Mouse (Mus musculus): ENCODE data around the gene Zfp326. TPM values are rescaled to one million over a fixed set of nuclear protein-coding genes. Genes with fewer than 3 reads are reported as not detected.

The Zfp326 gene
- polyA plus RNA-seq (2012; fragmentation: generic; extraction: Trizol) = 12.6 TPM
- long read RNA-seq, experiment 1, partial matches to known transcripts = 19 of 21 reads
- long read RNA-seq, experiment 1, other reads (novel, unspliced or antisense) = 2 of 21 reads
- long read RNA-seq, experiment 2, partial matches to known transcripts = 8 of 13 reads
- long read RNA-seq, experiment 2, other reads (novel, unspliced or antisense) = 2 of 13 reads

DNA sequence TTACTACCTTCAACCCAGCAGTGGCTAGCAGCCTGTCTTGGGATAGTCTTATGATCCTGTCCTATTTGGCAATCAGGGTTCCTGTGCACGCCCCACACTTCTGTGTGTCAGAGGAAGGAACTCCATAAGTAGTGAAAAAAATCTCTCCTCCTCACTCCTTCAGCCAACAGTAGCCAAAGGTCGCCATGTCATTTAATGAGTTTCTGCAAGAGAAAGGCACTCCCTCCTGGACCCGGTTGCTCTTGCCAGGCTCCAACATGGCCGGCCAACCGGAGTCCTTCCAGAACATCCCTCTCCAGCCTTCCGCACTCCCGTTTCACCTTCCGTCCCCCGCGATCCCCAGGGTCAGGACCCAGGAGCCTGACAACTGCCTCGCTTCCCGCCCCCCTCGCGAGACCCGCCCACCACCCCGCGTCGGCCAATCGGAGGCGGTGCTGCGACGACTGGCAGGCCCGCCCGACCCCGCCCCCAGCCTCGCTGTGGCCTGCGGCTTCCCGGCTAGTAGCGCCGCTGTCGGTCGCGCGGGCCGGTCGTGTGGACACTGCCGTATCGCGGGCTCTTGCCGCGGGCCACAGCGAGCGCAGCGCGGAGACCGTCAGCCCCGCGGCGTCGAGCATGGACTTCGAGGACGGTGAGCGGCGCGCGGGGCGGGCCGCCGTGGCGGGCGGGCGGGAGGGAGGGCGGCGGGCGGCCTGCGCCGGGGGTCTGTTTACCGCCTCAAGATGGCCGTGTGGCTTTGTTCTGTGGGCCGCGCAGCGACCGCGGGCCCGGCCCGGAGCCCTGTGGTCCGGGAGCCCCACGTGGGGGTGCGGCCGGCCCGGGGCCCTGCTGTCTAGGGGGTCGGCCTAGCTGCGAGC lies at the start of gene Zfp326:
Zfp326 (plus strand) TSS at position 498 of the 857 bp plus-strand sequence.
- no peak for TF ChIP-seq FOSL1 (IDR thresholded peaks at IDR 0.05; ENCODE audit: insufficient read depth, low read length, poor library complexity, severe bottlenecking)
- peak; percentile 46 for TF ChIP-seq CEBPB (IDR thresholded peaks at IDR 0.05; ENCODE audit: low read depth)

DNA sequence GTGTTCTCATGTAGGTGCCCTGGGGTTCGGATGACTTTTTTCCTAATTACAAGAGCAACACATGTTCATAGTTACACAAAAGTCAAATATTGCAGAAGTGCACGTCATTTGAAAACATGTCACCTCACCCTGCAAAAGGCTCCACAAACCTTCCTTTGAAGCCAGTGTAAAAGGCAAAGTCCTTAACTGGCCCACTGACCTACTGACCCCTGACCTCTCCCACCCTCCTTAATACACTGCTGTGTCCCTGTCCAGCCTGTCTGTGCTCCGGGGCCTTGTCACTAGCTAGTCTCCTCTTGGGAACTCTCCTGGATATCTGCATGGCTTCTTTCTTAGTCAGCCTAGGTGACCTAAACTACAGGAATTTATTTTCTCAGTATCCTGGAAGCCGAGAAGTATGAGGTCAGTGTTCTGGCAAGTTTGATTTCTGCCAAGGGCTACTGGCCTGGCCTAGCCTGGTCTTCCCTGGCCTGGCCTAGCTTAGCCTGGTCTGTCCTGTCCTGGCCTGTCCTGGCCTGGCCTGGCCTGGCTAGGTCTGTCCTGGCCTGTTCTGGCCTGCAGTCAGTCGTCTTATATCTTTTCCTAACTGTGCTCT lies 49.4 kb upstream of the Zfp326 start:
- no peaks in the 10 kb centered on the region for H3K27me3 ChIP-seq (ENCODE audit: control insufficient read depth, insufficient read depth, insufficient read length)
- H3K79me2 ChIP-seq (ENCODE audit: control insufficient read depth, insufficient read depth) = no peaks in the 10 kb centered on the region
- TF ChIP-seq CTCF (IDR thresholded peaks at IDR 0.05; ENCODE audit: control insufficient read depth, insufficient read depth, insufficient read length) (no peak), MAX (IDR thresholded peaks at IDR 0.05) (no peak), MYOG (IDR thresholded peaks at IDR 0.05; ENCODE audit: control insufficient read depth, extremely low read depth, insufficient read length) (no peak), FOSL1 (IDR thresholded peaks at IDR 0.05; ENCODE audit: insufficient read depth, low read length, poor library complexity, severe bottlenecking) (no peak), MYOD1 (IDR thresholded peaks at IDR 0.05; ENCODE audit: control insufficient read depth, insufficient read length, low read depth) (no peak), CEBPB (IDR thresholded peaks at IDR 0.05; ENCODE audit: low read depth) (no peak), USF1 (IDR thresholded peaks at IDR 0.05; ENCODE audit: low read depth) (no peak)
- H3K36me3 ChIP-seq (ENCODE audit: control insufficient read depth, insufficient read depth) = no peaks in the 10 kb centered on the region
- H3K4me3 ChIP-seq (ENCODE audit: insufficient read depth, poor library complexity, severe bottlenecking) = no peak overlapping the region
- no peak overlapping the region for H3ac ChIP-seq (ENCODE audit: control insufficient read depth, insufficient read length, low read depth)
- H3K79me3 ChIP-seq (ENCODE audit: low read depth) = no peaks in the 10 kb centered on the region

More for the DNA sequence above, at the start of gene Zfp326:
- peaks cover 17% of the 10 kb centered on the region for H3K36me3 ChIP-seq (ENCODE audit: control insufficient read depth, insufficient read depth)
- peaks cover 45% of the 10 kb centered on the region for H3K79me3 ChIP-seq (ENCODE audit: low read depth)
- H3K27me3 ChIP-seq (ENCODE audit: control insufficient read depth, insufficient read depth, insufficient read length) = no peaks in the 10 kb centered on the region
- H3K79me2 ChIP-seq (ENCODE audit: control insufficient read depth, insufficient read depth) = peaks cover 49% of the 10 kb centered on the region
- peak within 1 kb of the TSS; percentile 91 for H3ac ChIP-seq (ENCODE audit: control insufficient read depth, insufficient read length, low read depth)
- H3K4me3 ChIP-seq (ENCODE audit: insufficient read depth, poor library complexity, severe bottlenecking) = peak within 1 kb of the TSS; percentile 72

DNA sequence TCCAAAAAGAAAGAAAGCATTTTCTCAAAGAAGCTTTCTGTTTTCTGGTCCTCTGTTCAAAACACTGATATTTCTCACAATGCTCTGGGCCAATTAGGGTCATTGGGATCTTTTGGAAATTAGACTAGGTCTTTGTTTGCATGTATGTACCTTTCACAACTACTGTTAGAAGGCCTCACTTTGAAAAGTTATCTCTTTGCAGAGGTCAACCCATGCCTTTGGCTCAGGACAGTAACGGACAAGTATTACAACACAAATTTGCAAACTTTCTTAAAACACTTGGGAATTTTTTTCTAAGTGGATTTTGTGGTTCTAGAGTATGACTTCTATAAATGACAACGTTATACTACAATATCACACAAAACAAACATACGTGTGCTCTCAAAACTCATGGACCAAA lies 48.3 kb upstream of the Zfp326 start:
- no peaks in the 10 kb centered on the region for H3K79me3 ChIP-seq (ENCODE audit: low read depth)
- no peaks in the 10 kb centered on the region for H3K27me3 ChIP-seq (ENCODE audit: control insufficient read depth, insufficient read depth, insufficient read length)
- H3ac ChIP-seq (ENCODE audit: control insufficient read depth, insufficient read length, low read depth) = no peak overlapping the region
- TF ChIP-seq MYOD1 (IDR thresholded peaks at IDR 0.05; ENCODE audit: control insufficient read depth, insufficient read length, low read depth) = no peak
- no peak for TF ChIP-seq USF1 (IDR thresholded peaks at IDR 0.05; ENCODE audit: low read depth)
- TF ChIP-seq CTCF (IDR thresholded peaks at IDR 0.05; ENCODE audit: control insufficient read depth, insufficient read depth, insufficient read length) = no peak
- no peak for TF ChIP-seq MYOG (IDR thresholded peaks at IDR 0.05; ENCODE audit: control insufficient read depth, extremely low read depth, insufficient read length)
- TF ChIP-seq FOSL1 (IDR thresholded peaks at IDR 0.05; ENCODE audit: insufficient read depth, low read length, poor library complexity, severe bottlenecking) = no peak
- no peak for TF ChIP-seq CEBPB (IDR thresholded peaks at IDR 0.05; ENCODE audit: low read depth)
- TF ChIP-seq MAX (IDR thresholded peaks at IDR 0.05) = no peak
- H3K4me3 ChIP-seq (ENCODE audit: insufficient read depth, poor library complexity, severe bottlenecking) = no peak overlapping the region
- no peaks in the 10 kb centered on the region for H3K36me3 ChIP-seq (ENCODE audit: control insufficient read depth, insufficient read depth)
- H3K79me2 ChIP-seq (ENCODE audit: control insufficient read depth, insufficient read depth) = no peaks in the 10 kb centered on the region

DNA sequence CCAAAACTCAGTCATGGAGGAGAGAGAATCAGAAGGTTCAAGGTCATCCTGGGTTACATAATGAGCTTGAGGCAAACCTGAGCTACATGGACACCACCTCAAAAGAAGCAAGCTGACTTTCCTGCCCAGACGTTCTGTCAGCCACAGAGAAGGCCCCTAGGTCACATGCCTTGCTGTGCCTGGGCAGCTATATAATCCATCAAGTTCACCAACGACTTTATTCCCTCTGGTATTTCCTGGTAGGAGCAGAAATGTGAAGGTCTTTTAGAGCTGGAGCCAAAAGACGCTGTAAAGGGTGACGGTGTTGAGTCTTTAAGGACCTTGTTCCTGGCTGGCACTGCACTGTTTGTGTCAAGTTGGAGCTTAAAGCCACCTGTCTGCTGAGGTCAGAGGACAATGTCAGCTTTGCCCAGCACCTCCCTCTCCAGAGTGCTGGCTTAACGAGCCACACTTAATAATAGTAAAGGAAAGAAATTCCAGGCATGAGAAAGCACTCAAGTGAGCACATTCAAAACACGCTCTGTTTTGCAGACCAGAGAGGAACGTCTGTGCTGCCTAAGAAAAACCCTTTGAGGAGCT lies 47.3 kb upstream of the Zfp326 start:
- H3ac ChIP-seq (ENCODE audit: control insufficient read depth, insufficient read length, low read depth) = no peak overlapping the region
- no peaks in the 10 kb centered on the region for H3K79me2 ChIP-seq (ENCODE audit: control insufficient read depth, insufficient read depth)

DNA sequence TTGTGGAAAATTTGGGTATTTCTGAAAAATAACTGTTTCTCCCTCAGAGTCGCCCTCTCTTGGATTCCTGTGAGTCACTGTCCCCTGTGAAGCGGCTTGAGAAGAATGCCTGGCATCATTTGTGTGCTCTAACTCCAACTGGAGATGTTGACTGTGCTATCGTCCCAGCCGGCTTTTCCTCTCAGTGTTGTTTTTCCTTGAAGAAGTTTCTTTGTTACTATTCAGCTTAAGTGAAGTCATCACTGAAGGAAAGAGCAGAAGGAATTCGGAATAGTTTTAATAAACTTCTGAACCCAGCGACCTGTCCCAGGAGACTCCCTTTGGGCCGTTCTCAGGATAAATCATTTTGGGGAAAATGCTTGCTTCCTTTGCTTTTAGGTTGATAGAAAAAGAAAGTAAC lies 44.2 kb upstream of the Zfp326 start:
- Histone ChIP-seq H3K4me3 (ENCODE audit: insufficient read depth, poor library complexity, severe bottlenecking) (peak overlapping the region; percentile 6), H3K36me3 (ENCODE audit: control insufficient read depth, insufficient read depth) (no peaks in the 10 kb centered on the region), H3ac (ENCODE audit: control insufficient read depth, insufficient read length, low read depth) (no peak overlapping the region), H3K27me3 (ENCODE audit: control insufficient read depth, insufficient read depth, insufficient read length) (no peaks in the 10 kb centered on the region), H3K79me2 (ENCODE audit: control insufficient read depth, insufficient read depth) (no peaks in the 10 kb centered on the region), H3K79me3 (ENCODE audit: low read depth) (no peaks in the 10 kb centered on the region)
- no peak for TF ChIP-seq MYOD1 (IDR thresholded peaks at IDR 0.05; ENCODE audit: control insufficient read depth, insufficient read length, low read depth)
- no peak for TF ChIP-seq FOSL1 (IDR thresholded peaks at IDR 0.05; ENCODE audit: insufficient read depth, low read length, poor library complexity, severe bottlenecking)
- no peak for TF ChIP-seq MYOG (IDR thresholded peaks at IDR 0.05; ENCODE audit: control insufficient read depth, extremely low read depth, insufficient read length)

More for the DNA sequence above, 47.3 kb upstream of the Zfp326 start:
- no peaks in the 10 kb centered on the region for H3K36me3 ChIP-seq (ENCODE audit: control insufficient read depth, insufficient read depth)
- H3K79me3 ChIP-seq (ENCODE audit: low read depth) = no peaks in the 10 kb centered on the region
- TF ChIP-seq MYOG (IDR thresholded peaks at IDR 0.05; ENCODE audit: control insufficient read depth, extremely low read depth, insufficient read length) = no peak
- no peak for TF ChIP-seq MAX (IDR thresholded peaks at IDR 0.05)
- no peak for TF ChIP-seq FOSL1 (IDR thresholded peaks at IDR 0.05; ENCODE audit: insufficient read depth, low read length, poor library complexity, severe bottlenecking)
- TF ChIP-seq MYOD1 (IDR thresholded peaks at IDR 0.05; ENCODE audit: control insufficient read depth, insufficient read length, low read depth) = no peak
- no peak for TF ChIP-seq USF1 (IDR thresholded peaks at IDR 0.05; ENCODE audit: low read depth)
- no peak for TF ChIP-seq CTCF (IDR thresholded peaks at IDR 0.05; ENCODE audit: control insufficient read depth, insufficient read depth, insufficient read length)
- TF ChIP-seq CEBPB (IDR thresholded peaks at IDR 0.05; ENCODE audit: low read depth) = no peak
- H3K4me3 ChIP-seq (ENCODE audit: insufficient read depth, poor library complexity, severe bottlenecking) = no peak overlapping the region
- H3K27me3 ChIP-seq (ENCODE audit: control insufficient read depth, insufficient read depth, insufficient read length) = no peaks in the 10 kb centered on the region
